Mouse (Mus musculus): ENCODE results near the gene Npas2. TPM values are rescaled to one million over a fixed set of nuclear protein-coding genes. Genes with fewer than 3 reads are reported as not detected.

Npas2 gene
- total RNA-seq, 2 experiments from 2014 or later = 11.0 to 15.0 TPM

GRCm38 (mm10) chr1:39394650-39395049 lies 201.1 kb downstream of the Npas2 start:
- DNase-seq = no peak
- intact Hi-C loops (cut with DNase I) = no loop called here

GRCm38 (mm10) chr1:39396347-39396746 lies 202.8 kb downstream of the Npas2 start:
- intact Hi-C loops (cut with DNase I) = no loop called here
- DNase-seq = peak; percentile 32 to 37

DNA sequence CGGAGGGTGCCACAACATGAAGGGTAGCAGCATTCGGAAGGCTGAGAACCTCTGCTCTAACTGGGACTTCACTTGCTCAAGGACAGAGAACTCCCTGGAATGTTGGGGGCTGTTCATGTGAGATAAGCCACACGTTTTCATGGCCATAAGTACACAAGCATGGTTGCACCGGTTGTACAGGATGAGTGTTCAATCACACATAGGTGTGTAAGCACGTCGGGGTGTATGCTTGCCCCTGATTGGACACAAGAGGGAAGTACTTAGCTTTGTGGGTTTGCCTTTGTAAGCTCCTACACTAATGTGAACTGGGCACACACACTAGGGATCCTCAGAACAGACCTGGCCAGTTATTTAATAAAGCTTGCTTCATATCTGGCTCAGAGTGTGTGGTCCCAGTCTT lies 204.8 kb downstream of the Npas2 start:
- DNase-seq = no peak
- intact Hi-C loops (cut with DNase I) = no loop called here

GRCm38 (mm10) chr1:39399228-39399627 lies 205.7 kb downstream of the Npas2 start:
- peak; percentile 37 to 38 for DNase-seq
- intact Hi-C loops (cut with DNase I) = no loop called here

GRCm38 (mm10) chr1:39400173-39400572 lies 206.6 kb downstream of the Npas2 start:
- no peak for DNase-seq
- intact Hi-C loops (cut with DNase I) = no loop called here

DNA sequence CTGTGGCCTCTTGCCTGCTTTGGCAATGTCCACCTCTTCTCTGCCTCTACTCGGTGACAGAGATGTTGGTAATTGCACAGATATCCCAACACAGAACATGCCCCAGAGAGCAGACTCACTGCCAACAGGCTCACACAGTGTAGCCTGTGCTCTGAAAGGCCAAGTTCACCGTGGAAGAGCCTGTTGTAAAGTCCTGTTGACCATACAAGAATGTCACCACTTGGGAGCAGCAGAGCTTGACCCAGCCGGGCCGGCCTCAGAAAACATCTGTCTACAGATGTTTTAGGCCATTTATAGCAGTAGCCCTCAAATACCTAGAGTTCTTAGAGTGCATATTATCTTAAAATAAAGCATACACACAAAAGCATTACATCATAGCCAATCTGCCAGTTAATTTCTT lies 213.6 kb downstream of the Npas2 start:
- intact Hi-C loops (cut with DNase I) = loop anchor here (5.0 kb wide), 1 partner anchor 115 kb away; no protein-coding TSS in a partner anchor
- peak; percentile 42 to 51 for DNase-seq

GRCm38 (mm10) chr1:39408123-39408522 lies 214.6 kb downstream of the Npas2 start:
- intact Hi-C loops (cut with DNase I) = loop anchor here (5.0 kb wide), 1 partner anchor 114 kb away; no protein-coding TSS in a partner anchor
- no peak for DNase-seq

GRCm38 (mm10) chr1:39408668-39409067 lies 215.1 kb downstream of the Npas2 start:
- DNase-seq = no peak
- intact Hi-C loops (cut with DNase I) = loop anchor here (5.0 kb wide), 1 partner anchor 114 kb away; no protein-coding TSS in a partner anchor

DNA sequence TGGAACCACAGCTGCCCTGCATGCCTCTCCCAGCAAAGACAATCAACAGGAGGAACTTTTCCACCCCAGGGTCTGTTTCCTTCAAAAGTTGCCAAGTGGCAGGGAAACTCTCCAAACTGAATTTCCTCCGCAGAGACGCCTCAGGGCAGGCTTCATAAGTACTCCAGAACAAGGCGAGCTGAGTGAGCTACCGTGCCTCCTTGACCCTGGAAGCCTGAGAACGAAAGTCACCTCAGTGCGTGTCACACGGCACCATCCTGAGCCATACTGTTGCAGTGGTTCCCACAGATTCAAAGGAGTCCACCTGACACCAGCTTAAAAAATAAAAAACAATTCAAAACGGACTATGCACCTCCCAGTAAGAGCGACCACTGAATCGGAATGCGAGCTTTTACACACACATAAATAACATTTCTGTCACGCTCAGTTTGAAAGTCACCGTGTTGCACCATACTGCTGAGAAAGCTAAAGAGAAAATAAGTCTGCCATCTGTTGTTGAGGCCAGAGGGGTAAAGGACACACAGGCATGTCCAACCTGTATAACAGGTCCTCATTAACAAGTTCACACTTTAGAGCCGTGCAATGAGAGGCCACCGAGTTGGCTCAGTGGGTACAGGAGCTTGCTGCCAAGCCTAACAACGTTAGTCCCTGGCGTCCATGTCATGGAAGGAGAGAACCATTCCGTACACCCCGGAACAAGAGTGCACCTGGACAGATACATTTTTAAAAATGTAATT lies 216.7 kb downstream of the Npas2 start:
- intact Hi-C loops (cut with DNase I) = no loop called here
- peak in 1 of 2 experiments; percentile 21 for DNase-seq

Small RNA genes lying within 50 kb of the gene (microRNA-seq; reads per million reads assigned to microRNA genes)
- gene Mir6349 = 0 reads per million in 2 experiments

Other genes starting within 250 kb of the Npas2 start
- gene Pdcl3, start 208.1 kb upstream of the Npas2 start, total RNA-seq (2021) = 10 to 100 TPM; 96.0 to 99.9 TPM
- gene Rpl31, start 174.1 kb downstream of the Npas2 start, total RNA-seq (2021) = 100 to 1,000 TPM; 730 to 733 TPM

Data from heart, postnatal 10 days (tissue).